14 mouse cellular contexts compared by ENCODE assay signal in the genomic region with DNA sequence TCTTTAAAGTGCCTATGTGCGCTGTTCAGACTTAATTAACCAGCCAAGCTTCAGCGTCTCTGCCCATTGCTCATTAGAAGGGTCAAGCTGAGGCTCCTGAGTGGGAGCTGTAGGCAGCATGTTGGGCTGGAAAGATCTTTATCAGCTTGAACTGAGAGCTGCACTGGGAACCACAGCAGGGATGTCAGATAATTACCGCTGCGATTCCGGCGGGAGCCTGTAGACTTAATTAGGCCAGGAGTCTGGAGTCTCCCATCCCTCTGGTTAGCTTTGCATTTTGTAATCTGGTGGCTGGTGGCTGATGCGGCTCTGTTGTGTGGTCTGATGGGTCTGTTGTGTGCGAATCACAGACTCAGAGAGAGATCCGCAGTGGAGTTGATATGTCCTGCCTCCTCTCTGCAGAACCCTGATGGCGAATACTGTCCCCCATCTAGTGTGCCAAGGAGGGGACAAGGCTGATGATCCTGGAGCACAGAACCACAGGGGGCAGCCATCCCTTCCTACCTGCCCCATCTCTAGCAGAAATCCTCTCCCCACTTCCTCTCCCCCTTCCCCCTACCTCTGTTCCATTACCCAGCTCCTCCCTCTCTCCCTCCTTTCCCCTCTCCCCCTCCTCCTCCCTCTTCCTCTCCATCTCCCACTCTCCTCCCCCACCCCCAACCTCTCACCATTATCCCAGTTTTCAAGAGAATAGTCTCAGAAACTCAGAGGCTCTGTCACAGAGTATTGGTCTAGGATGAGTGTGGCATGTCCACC. TPM values are rescaled to one million over a fixed set of nuclear protein-coding genes. Genes with fewer than 3 reads are reported as not detected.
A peak's percentile ranks its signal among the peaks of the same experiment; 100 is the strongest.
DNase-seq lines count a peak whose midpoint lies in the region; ATAC-seq and TF ChIP-seq lines count a peak whose summit lies in the region.
"Had no signal": no experiment of that assay in that cellular context is flagged by ENCODE, and none has a peak within 500 bp of the region (broad histone marks: within the 10 kb centered on the region; RNA-seq: fewer than 3 reads in every experiment).

No protein-coding gene starts in this region.

- no peak for ATAC-seq in neural tube, embryonic 12.5 days (ENCODE audit: low FRiP score, low read depth)
- ATAC-seq in forebrain, postnatal 0 days = peak; percentile 40
- peak; percentile 63 for ATAC-seq in midbrain, embryonic 12.5 days (ENCODE audit: low FRiP score, low read depth)

- no peak for TF ChIP-seq POLR2A in thymus, adult 2 months (IDR thresholded peaks at IDR 0.05; ENCODE audit: control insufficient read depth, extremely low read depth, insufficient read depth, low read length, poor library complexity)

- DNase-seq in neural tube, embryonic 10.5 days (ENCODE audit: extremely low spot score, low spot score) = no peak
- DNase-seq in forebrain, postnatal 0 days = no peak
- DNase-seq in thymus, adult 2 months = no peak
- no peak for DNase-seq in thymus, postnatal 36 days
- DNase-seq in gastrocnemius, postnatal 14 days = no peak
- DNase-seq in left cerebral cortex, postnatal 4 days = no peak

- H3K4me2 ChIP-seq in neural tube, embryonic 12.5 days (replicated peaks) = 0 out of 2 replicates have a peak overlapping the region, but pooled peaks have one; percentile 8
- no peak overlapping the region for H3K4me2 ChIP-seq in forebrain, postnatal 0 days (ENCODE audit: low read depth)
- H3K4me2 ChIP-seq in midbrain, embryonic 12.5 days (replicated peaks) = peak overlapping the region; percentile 16
- H3K4me2 ChIP-seq: embryonic facial prominence, embryonic 13.5 days; heart, embryonic 12.5 days had no signal

- H3K4me3 ChIP-seq in neural tube, embryonic 12.5 days = no peak overlapping the region
- no peak overlapping the region for H3K4me3 ChIP-seq in forebrain, postnatal 0 days (ENCODE audit: low read depth, low read length)
- no peak overlapping the region for H3K4me3 ChIP-seq in midbrain, embryonic 12.5 days
- no peak overlapping the region for H3K4me3 ChIP-seq in thymus, adult 2 months (ENCODE audit: control insufficient read depth, insufficient read depth, low read length)
- H3K4me3 ChIP-seq: embryonic facial prominence, embryonic 13.5 days; heart, embryonic 12.5 days had no signal

- no peak for TF ChIP-seq CTCF in forebrain, postnatal 0 days (IDR thresholded peaks at IDR 0.05; ENCODE audit: low read depth)
- no peak for TF ChIP-seq CTCF in thymus, adult 2 months (IDR thresholded peaks at IDR 0.05; ENCODE audit: borderline replicate concordance, control insufficient read depth, extremely low read depth, insufficient read depth, low read length, poor library complexity)

- no peaks in the 10 kb centered on the region for H3K27me3 ChIP-seq in neural tube, embryonic 12.5 days (replicated peaks)
- no peaks in the 10 kb centered on the region; the same call in 1 of the 2 replicates for H3K27me3 ChIP-seq in forebrain, postnatal 0 days (ENCODE audit: insufficient read depth, low read length)
- no peaks in the 10 kb centered on the region for H3K27me3 ChIP-seq in midbrain, embryonic 12.5 days
- no peaks in the 10 kb centered on the region for H3K27me3 ChIP-seq in thymus, adult 2 months (ENCODE audit: control insufficient read depth, insufficient read depth, low read length)

- peaks cover 7% of the 10 kb centered on the region; the same call in 1 of the 2 replicates for H3K9me3 ChIP-seq in neural tube, embryonic 12.5 days
- no peaks in the 10 kb centered on the region for H3K9me3 ChIP-seq in forebrain, postnatal 0 days (ENCODE audit: low read length)
- 0 out of 2 replicates have a peak, but pooled peaks cover 4% of the 10 kb centered on the region for H3K9me3 ChIP-seq in midbrain, embryonic 12.5 days
- H3K9me3 ChIP-seq: embryonic facial prominence, embryonic 13.5 days had no signal

- 0 out of 2 replicates have a peak overlapping the region, but pooled peaks have one; percentile 26 for H3K9ac ChIP-seq in neural tube, embryonic 12.5 days
- no peak overlapping the region for H3K9ac ChIP-seq in forebrain, postnatal 0 days
- no peak overlapping the region for H3K9ac ChIP-seq in midbrain, embryonic 12.5 days (replicated peaks)
- H3K9ac ChIP-seq: embryonic facial prominence, embryonic 13.5 days; heart, embryonic 12.5 days had no signal

- H3K27ac ChIP-seq in neural tube, embryonic 12.5 days = no peak overlapping the region; the same call in 1 of the 2 replicates
- H3K27ac ChIP-seq in forebrain, postnatal 0 days (ENCODE audit: low read depth, low read length) = no peak overlapping the region
- H3K27ac ChIP-seq in midbrain, embryonic 12.5 days (replicated peaks) = peak overlapping the region; percentile 81
- no peak overlapping the region for H3K27ac ChIP-seq in thymus, adult 2 months (ENCODE audit: control insufficient read depth, insufficient read depth, low read length)
- H3K27ac ChIP-seq: embryonic facial prominence, embryonic 13.5 days had no signal

- intact Hi-C loops in gastrocnemius, postnatal 14 days (cut with DNase I; ENCODE audit: low total_unique reads) = no loop called here
- intact Hi-C loops in left cerebral cortex, postnatal 4 days (cut with DNase I) = no loop called here

- peaks cover 29% of the 10 kb centered on the region for H3K4me1 ChIP-seq in neural tube, embryonic 12.5 days
- H3K4me1 ChIP-seq in forebrain, postnatal 0 days (ENCODE audit: insufficient read depth) = peaks cover 11% of the 10 kb centered on the region
- peaks cover 45% of the 10 kb centered on the region for H3K4me1 ChIP-seq in midbrain, embryonic 12.5 days
- no peaks in the 10 kb centered on the region for H3K4me1 ChIP-seq in thymus, adult 2 months (replicated peaks; ENCODE audit: control insufficient read depth, insufficient read depth, low read length)

- no peaks in the 10 kb centered on the region for H3K36me3 ChIP-seq in neural tube, embryonic 12.5 days
- H3K36me3 ChIP-seq in forebrain, postnatal 0 days (ENCODE audit: insufficient read depth) = no peaks in the 10 kb centered on the region
- no peaks in the 10 kb centered on the region for H3K36me3 ChIP-seq in midbrain, embryonic 12.5 days
- H3K36me3 ChIP-seq in thymus, adult 2 months (ENCODE audit: control insufficient read depth, insufficient read depth, low read length) = no peaks in the 10 kb centered on the region
- H3K36me3 ChIP-seq: embryonic facial prominence, embryonic 13.5 days had no signal

- 6% methylated on average over 10 of the region's 10 CpGs for WGBS in neural tube, embryonic 12.5 days
- 5% methylated on average over 10 of the region's 10 CpGs for WGBS in forebrain, postnatal 0 days
- WGBS in midbrain, embryonic 12.5 days = 6% methylated on average over 10 of the region's 10 CpGs
- 96% methylated on average over 10 of the region's 10 CpGs for WGBS in thymus, adult 2 months

RNA-seq across cellular contexts. Expression of gene Htr6, which starts 35.1 kb away (rescaled TPM):
- polyA plus RNA-seq in neural tube, embryonic 12.5 days (2016; fragmentation: Nextera tagmentation; extraction: Ambion mirVana) = 0.10 TPM in 1 of 2 replicates, not detected in the other
- 1.8 and 4.0 TPM in 2 replicates for total RNA-seq in forebrain, postnatal 0 days (2014; rRNA removed)
- polyA plus RNA-seq in forebrain, postnatal 0 days (2015; fragmentation: Nextera tagmentation; extraction: Ambion mirVana) = 0.67 TPM in 2 replicates
- polyA plus RNA-seq in midbrain, embryonic 12.5 days (2016; fragmentation: Nextera tagmentation; extraction: Ambion mirVana) = not detected in 2 replicates
- not detected in 2 replicates for polyA plus RNA-seq in thymus, adult 2 months (2012; rRNA removed)
- not detected for total RNA-seq in gastrocnemius, postnatal 14 days (2021)
- 1 to 10 TPM; 4.1 to 5.1 TPM for total RNA-seq in left cerebral cortex, postnatal 4 days (2021)
- total RNA-seq: megakaryocyte, adult 5-6 weeks; neutrophil, adult 5-6 weeks had no signal
- polyA plus RNA-seq: heart, embryonic 12.5 days; liver, embryonic 16.5 days; stomach, embryonic 16.5 days had no signal

RNA-seq across cellular contexts. Expression of gene Nbl1, which starts 52.5 kb away (rescaled TPM):
- 45.2 and 47.0 TPM in 2 replicates for polyA plus RNA-seq in neural tube, embryonic 12.5 days (2016; fragmentation: Nextera tagmentation; extraction: Ambion mirVana)
- total RNA-seq in forebrain, postnatal 0 days (2014; rRNA removed) = 41.7 and 57.6 TPM in 2 replicates
- polyA plus RNA-seq in forebrain, postnatal 0 days (2015; fragmentation: Nextera tagmentation; extraction: Ambion mirVana) = 56.7 and 64.3 TPM in 2 replicates
- polyA plus RNA-seq in midbrain, embryonic 12.5 days (2016; fragmentation: Nextera tagmentation; extraction: Ambion mirVana) = 26.9 and 40.9 TPM in 2 replicates
- 35.7 and 36.3 TPM in 2 replicates for polyA plus RNA-seq in thymus, adult 2 months (2012; rRNA removed)
- total RNA-seq in gastrocnemius, postnatal 14 days (2021) = 10 to 100 TPM; 32.2 to 39.6 TPM
- total RNA-seq in left cerebral cortex, postnatal 4 days (2021) = 10 to 100 TPM; 32.8 to 38.3 TPM
- total RNA-seq: neutrophil, adult 5-6 weeks had no signal
